Mouse (Mus musculus) intestine, embryonic 14.5 days (tissue): ENCODE data around the gene Gm28047. TPM values are rescaled to one million over a fixed set of nuclear protein-coding genes. Genes with fewer than 3 reads are reported as not detected.

Source experiments
- ATAC-seq: fragments of 200-750 bp; cut with Nextera tagmentation; replicated peaks from 2 replicates; pipeline ENCODE4 v1.8.0; 2017; ENCODE audit warnings: low read depth, moderate number of reproducible peaks, moderate TSS enrichment, moderate library complexity; ENCODE audit not compliant: low FRiP score, low TSS enrichment
- DNase-seq: peaks from one replicate; pipeline ENCODE4 v3.0.0-alpha.2; 2018; ENCODE audit warnings: low spot score
- H3K27ac ChIP-seq: fragments of 300-500 bp; sonication (generic); 2 replicates; pipeline ENCODE4 v1.5.1; 2014; ENCODE audit warnings: low read depth, mild to moderate bottlenecking, control low read depth
- H3K27me3 ChIP-seq: fragments of 300-500 bp; sonication (generic); replicated peaks from 2 replicates; pipeline ENCODE4 v1.6.1; 2014; ENCODE audit warnings: low read length, control low read depth; ENCODE audit not compliant: control insufficient read depth, insufficient read depth
- H3K36me3 ChIP-seq: fragments of 300-500 bp; sonication (generic); 2 replicates; pipeline ENCODE4 v1.6.1; 2014; ENCODE audit warnings: low read length, control low read depth; ENCODE audit not compliant: control insufficient read depth, insufficient read depth
- H3K4me1 ChIP-seq: fragments of 300-500 bp; sonication (generic); replicated peaks from 2 replicates; pipeline ENCODE4 v1.6.1; 2014; ENCODE audit warnings: low read length, control low read depth, mixed read lengths; ENCODE audit not compliant: control insufficient read depth, insufficient read depth
- H3K4me2 ChIP-seq: fragments of 300-500 bp; sonication (generic); 2 replicates; pipeline ENCODE4 v1.6.1; 2014; ENCODE audit warnings: low read length
- H3K4me3 ChIP-seq: fragments of 300-500 bp; sonication (generic); 2 replicates; pipeline ENCODE4 v1.5.1; 2014; ENCODE audit warnings: low read depth, low read length, control low read depth, mixed read lengths
- H3K9ac ChIP-seq: fragments of 300-500 bp; sonication (generic); 2 replicates; pipeline ENCODE4 v1.6.1; 2014; ENCODE audit warnings: mild to moderate bottlenecking, low read length
- H3K9me3 ChIP-seq: fragments of 300-500 bp; sonication (generic); 2 replicates; pipeline ENCODE4 v1.6.1; 2016; ENCODE audit warnings: low read length, control low read depth; ENCODE audit not compliant: control insufficient read depth
- whole genome bisulfite sequencing: fragments of 180-500 bp; shearing (Covaris S2); extraction: QIAGEN DNeasy Blood & Tissue Kit; methylation state at CpG from one replicate; pipeline ENCODE4 v1.1.7; 2014; 5-methylcytosine and 5-hydroxymethylcytosine counted together
- polyA plus RNA-seq: library from polyadenylated mRNA; unstranded; fragments of >200 nt; fragmentation: Nextera tagmentation; extraction: Ambion mirVana; gene quantifications from 2 replicates; pipeline ENCODE4 v1.2.1, GENCODE M21; 2014

Gene Gm28047
- polyA plus RNA-seq, 1 experiment from 2014 or later = not detected

DNA sequence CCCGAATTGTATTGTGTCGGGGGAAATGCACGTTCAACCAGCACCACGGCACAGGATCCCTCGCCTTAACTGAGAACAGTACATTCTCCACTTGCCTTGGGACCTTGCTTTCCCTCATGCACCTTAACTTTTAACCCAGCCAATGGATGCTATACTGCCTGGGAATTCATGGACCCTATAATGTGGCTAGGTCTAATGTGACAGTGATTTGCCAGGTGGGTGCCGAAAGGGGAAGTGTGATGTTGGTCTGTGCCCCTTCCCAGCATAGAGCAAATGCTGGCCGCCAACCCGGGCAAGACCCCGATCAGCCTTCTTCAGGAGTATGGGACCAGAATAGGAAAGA, 106.0 kb downstream of the Gm28047 start:
- Histone ChIP-seq H3K4me3 (peak overlapping the region; percentile 69), H3K27ac (peak overlapping the region; percentile 98), H3K27me3 (no peaks in the 10 kb centered on the region), H3K9ac (peak overlapping the region; percentile 87), H3K9me3 (no peaks in the 10 kb centered on the region), H3K4me1 (peaks cover 23% of the 10 kb centered on the region), H3K4me2 (peak overlapping the region; percentile 67), H3K36me3 (peaks cover 27% of the 10 kb centered on the region)
- WGBS = 19% methylated on average over 9 of the region's 9 CpGs
- no peak for DNase-seq
- ATAC-seq = no peak

DNA sequence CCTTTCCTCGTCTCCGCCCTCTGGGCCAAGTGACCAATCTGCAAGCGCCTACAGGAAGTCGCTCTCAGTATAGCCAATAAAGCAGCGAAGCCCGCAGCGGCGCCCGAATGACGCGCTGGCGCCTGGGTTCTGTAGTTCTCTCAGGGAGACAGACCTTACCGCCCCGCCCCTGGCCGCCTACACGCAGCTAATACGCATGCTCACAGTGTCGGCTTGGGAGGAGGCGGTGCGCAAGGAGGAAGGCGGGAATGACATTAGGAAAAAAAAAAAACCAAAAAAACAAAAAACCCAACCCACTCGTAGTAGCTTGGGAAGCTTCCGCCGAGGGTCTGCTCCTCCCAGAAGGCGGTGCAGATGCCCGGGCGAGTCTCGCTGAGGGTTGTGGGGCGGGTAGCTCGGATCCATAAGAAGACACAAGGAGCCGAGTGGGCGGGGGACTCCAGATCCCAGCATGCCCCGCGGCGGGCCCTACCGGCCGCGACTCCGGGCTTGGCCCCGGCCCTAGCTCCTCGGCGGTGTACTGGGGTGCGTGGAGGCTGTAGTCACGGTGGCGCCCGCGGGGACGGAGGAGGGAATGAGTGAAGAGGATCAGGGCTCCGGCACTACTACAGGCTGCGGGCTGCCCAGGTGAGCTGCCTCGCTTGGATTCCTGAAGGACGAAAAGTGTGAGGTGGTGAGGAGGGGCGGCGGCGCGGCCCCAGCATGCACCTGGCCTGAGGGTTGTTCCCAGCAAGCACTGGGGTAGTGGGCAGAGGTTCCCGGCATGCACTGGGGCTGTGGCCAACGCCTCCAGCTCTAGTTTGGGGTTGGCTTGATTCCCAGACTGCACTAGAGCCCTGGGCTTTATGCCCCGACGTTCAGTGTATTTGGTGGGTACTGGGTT, 106.7 kb downstream of the Gm28047 start, which contains the start of gene Tarbp2:
TSS of gene Tarbp2 (plus strand) at position 217 of the 883 bp plus-strand sequence.
- Histone ChIP-seq H3K27me3 (no peaks in the 10 kb centered on the region), H3K27ac (peak within 1 kb of the TSS; percentile 98), H3K9me3 (no peaks in the 10 kb centered on the region), H3K9ac (peak within 1 kb of the TSS; percentile 87), H3K4me3 (peak within 1 kb of the TSS; percentile 69), H3K4me1 (peaks cover 23% of the 10 kb centered on the region), H3K4me2 (peak within 1 kb of the TSS; percentile 85), H3K36me3 (peaks cover 23% of the 10 kb centered on the region; the same call in 1 of the 2 replicates)
- ATAC-seq (peak; percentile 92), DNase-seq (peak; percentile 98)
- under 1% methylated on average over 60 of the region's 60 CpGs for WGBS

DNA sequence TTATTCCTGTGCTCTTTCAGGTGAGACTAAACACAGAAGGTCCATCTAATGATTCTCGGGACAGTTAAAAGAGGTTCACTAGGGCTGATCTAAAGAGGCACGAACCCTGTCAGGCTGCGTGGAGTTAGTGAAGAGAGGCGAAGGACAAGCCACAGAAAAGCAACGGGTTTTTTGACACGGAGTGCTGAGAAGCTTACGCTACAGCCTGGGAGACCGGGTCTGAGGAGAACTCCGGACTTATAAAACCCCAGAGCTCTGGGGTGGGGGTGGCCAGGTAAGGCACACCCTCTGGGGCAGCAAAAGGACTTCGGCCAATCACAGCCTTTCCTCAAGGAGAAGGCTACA, 107.3 kb downstream of the Gm28047 start:
- Histone ChIP-seq H3K4me2 (peak overlapping the region; percentile 85), H3K4me3 (peak overlapping the region; percentile 69), H3K9me3 (no peaks in the 10 kb centered on the region), H3K27ac (peak overlapping the region; percentile 98), H3K36me3 (peaks cover 20% of the 10 kb centered on the region; the same call in 1 of the 2 replicates), H3K27me3 (no peaks in the 10 kb centered on the region), H3K9ac (peak overlapping the region; percentile 60; the same call in 1 of the 2 replicates), H3K4me1 (peaks cover 23% of the 10 kb centered on the region)
- WGBS = 1% methylated on average over 10 of the region's 10 CpGs
- DNase-seq (no peak), ATAC-seq (no peak; the same call in 1 of the 2 replicates)

DNA sequence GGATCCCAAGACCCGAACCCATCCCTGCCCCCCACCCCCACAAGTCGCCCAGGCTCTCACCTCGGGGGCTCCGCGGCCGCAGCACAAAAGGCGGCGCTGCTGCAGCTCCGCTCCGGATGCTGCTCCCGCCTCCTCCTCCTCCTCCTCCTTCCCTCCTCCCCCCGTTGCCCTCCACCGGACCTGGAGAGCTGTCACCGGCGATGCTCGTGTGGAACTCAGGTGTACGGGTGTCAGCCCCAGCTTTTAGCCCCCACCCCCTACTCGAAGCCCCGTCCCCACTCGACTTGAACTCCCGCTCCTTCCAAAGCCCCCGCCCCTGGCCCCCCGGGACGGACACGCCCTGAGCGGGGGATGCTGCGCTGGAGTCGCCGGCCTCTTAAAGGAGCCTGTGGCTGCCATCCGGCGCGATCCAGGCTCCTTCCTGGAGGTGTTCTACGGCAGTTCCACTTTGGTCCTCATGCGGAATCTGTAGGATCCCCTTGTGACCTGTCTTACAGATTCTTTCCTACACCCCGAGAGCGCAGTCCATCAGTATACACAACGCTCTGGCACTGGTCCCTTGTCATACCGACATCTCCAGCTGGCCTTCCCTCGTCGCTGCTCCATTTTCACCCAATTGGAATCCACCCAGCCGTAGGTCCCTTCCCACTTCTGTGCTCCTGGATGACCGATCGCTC, 108.0 kb downstream of the Gm28047 start, which contains the start of gene Map3k12:
TSS of gene Map3k12 (minus strand) at position 337 of the 677 bp plus-strand sequence.
- under 1% methylated on average over 43 of the region's 43 CpGs for WGBS
- H3K4me2 ChIP-seq = peak within 1 kb of the TSS; percentile 85
- no peaks in the 10 kb centered on the region for H3K9me3 ChIP-seq
- peak within 1 kb of the TSS; percentile 60 for H3K9ac ChIP-seq
- peaks cover 13% of the 10 kb centered on the region; the same call in 1 of the 2 replicates for H3K36me3 ChIP-seq
- peak; percentile 12; the same call in 1 of the 2 replicates for ATAC-seq
- peak; percentile 90 for DNase-seq
- no peaks in the 10 kb centered on the region for H3K27me3 ChIP-seq
- peak within 1 kb of the TSS; percentile 69 for H3K4me3 ChIP-seq
- H3K27ac ChIP-seq = peak within 1 kb of the TSS; percentile 98
- H3K4me1 ChIP-seq = peaks cover 25% of the 10 kb centered on the region

DNA sequence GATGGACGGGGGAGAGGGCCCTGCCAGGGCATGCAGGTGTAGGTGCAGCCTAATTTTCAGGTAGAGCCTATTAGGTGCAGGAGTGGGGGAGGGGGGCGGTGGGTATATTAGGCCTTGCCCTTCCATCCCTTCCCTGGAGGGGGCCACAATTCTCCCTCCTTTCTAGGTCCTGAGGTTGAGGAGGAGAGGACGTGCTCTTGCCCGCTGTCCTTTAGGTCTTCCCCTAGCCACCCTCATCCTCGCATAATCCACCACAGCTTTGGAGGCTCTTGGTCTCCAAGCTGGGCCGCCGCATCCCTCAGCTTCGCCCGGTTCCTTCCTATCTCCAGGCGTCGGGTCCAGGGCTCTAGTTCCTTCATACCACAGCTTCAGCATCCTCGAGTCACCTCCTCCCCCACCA, 108.6 kb downstream of the Gm28047 start:
- 2% methylated on average over 11 of the region's 12 CpGs for WGBS
- peak overlapping the region; percentile 69 for H3K4me3 ChIP-seq
- peak overlapping the region; percentile 98; the same call in 1 of the 2 replicates for H3K27ac ChIP-seq
- peaks cover 7% of the 10 kb centered on the region; the same call in 1 of the 2 replicates for H3K36me3 ChIP-seq
- H3K4me1 ChIP-seq = peaks cover 30% of the 10 kb centered on the region
- ATAC-seq (no peak), DNase-seq (peak; percentile 53)
- no peaks in the 10 kb centered on the region for H3K9me3 ChIP-seq
- peak overlapping the region; percentile 85 for H3K4me2 ChIP-seq
- no peaks in the 10 kb centered on the region for H3K27me3 ChIP-seq
- H3K9ac ChIP-seq = peak overlapping the region; percentile 60

DNA sequence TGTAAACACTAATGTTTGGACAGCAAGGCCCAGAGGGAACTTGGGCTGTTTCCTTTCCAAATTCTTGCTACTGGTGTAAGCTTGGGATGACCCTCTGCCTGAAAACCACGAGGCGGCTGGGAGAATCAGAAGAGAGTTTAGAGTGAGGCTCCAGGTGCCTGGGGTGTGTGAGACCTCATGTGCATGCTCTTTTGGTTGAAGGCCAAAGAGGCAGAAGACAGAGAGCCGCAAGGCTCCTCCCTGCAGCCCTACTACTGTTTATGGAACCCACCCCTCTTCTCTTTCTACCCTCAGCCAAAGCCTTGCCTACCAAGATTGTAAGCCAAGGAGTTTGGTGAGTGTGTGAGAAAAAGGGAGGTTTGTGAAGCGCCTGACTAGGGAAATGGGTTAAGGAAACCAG, 109.1 kb downstream of the Gm28047 start:
- no peak overlapping the region for H3K27ac ChIP-seq
- 50% methylated on average over 4 of the region's 4 CpGs for WGBS
- ATAC-seq (no peak), DNase-seq (no peak)
- peak overlapping the region; percentile 60 for H3K9ac ChIP-seq
- peaks cover 35% of the 10 kb centered on the region for H3K4me1 ChIP-seq
- peak overlapping the region; percentile 69 for H3K4me3 ChIP-seq
- H3K27me3 ChIP-seq = no peaks in the 10 kb centered on the region
- H3K4me2 ChIP-seq = peak overlapping the region; percentile 85
- peaks cover 2% of the 10 kb centered on the region; the same call in 1 of the 2 replicates for H3K36me3 ChIP-seq
- no peaks in the 10 kb centered on the region for H3K9me3 ChIP-seq

DNA sequence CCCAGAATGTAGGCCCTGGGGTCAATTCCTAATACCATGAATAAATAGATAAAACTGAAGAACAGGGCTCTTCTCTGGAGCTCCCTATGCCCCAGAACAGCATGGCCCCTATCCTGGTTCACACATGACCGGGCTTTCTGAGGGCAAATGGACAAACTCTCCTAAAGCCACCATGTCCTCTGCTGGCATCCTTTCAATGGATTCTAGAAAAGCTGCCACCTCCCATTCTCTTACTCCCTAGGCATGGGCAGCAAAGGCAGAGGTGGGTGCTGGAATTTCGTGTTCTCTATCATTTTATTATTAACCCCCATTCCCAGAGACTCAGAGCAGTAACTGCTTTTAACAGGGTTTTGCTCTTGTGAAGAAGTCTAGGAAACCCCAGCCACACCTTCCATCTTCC, 109.6 kb downstream of the Gm28047 start:
- H3K36me3 ChIP-seq = no peaks in the 10 kb centered on the region
- H3K9ac ChIP-seq = no peak overlapping the region
- no peaks in the 10 kb centered on the region for H3K27me3 ChIP-seq
- H3K4me3 ChIP-seq = no peak overlapping the region
- DNase-seq (no peak), ATAC-seq (no peak)
- no peak overlapping the region; the same call in 1 of the 2 replicates for H3K4me2 ChIP-seq
- WGBS = 91% methylated on average over 2 of the region's 2 CpGs
- H3K4me1 ChIP-seq = peaks cover 32% of the 10 kb centered on the region
- H3K9me3 ChIP-seq = no peaks in the 10 kb centered on the region
- no peak overlapping the region for H3K27ac ChIP-seq

DNA sequence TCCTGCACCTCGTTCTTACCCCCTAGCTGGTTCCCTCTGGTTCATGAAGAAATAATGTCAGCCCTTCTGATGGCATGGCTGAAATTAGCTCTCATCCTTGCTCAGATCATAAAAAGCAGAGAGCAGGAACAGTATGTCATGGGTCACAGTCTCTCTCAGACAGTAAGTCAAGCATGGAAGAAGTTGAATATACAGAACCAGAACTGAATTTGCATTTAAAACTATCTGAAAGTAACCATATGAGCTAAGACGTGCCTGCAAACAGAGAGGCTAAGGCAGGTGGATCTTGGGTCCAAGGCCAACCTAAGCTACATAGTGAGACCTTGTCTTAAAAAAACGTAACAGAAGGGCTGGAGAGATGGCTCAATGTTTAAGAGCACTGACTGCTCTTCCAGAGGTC, 111.9 kb downstream of the Gm28047 start:
- WGBS = 89% methylated on average over 3 of the region's 3 CpGs
- DNase-seq (no peak), ATAC-seq (no peak)
- Histone ChIP-seq H3K4me1 (peaks cover 28% of the 10 kb centered on the region), H3K4me3 (no peak overlapping the region), H3K9me3 (no peaks in the 10 kb centered on the region), H3K36me3 (0 out of 2 replicates have a peak, but pooled peaks cover 5% of the 10 kb centered on the region), H3K9ac (no peak overlapping the region), H3K4me2 (no peak overlapping the region), H3K27me3 (no peaks in the 10 kb centered on the region), H3K27ac (no peak overlapping the region)
